Mouse (Mus musculus): ENCODE results near the gene Hoxa3.

DNA sequence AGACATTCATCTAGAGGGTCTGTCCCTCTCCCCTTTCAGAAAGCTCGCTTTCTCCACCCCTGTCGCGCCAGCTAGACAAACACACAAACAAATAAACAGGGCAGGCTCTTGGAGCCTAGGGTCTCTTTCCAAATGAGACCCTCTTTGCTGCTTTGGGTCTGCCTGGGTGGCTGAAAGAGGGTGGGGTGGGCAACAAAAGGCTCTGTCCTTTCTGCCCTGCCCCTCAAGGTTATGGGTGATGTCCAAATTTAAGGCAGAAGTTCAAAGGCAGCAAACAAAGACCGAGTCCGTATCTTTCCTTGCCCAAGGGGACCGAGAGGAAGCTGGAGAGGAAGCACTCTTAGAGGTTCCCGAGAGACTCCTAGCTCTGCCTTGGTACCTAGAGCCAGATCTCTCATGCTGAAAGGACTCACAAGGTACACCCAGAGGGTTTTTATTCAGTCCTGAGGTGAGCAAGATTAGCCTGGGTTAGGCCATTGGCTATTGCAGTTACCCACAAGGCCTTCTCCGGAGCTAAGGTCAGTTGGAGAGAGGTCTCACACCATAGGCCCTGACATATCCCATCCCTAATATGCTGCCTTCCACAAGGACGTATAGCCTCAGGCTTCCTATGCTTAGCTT, 28.0 kb upstream of the Hoxa3 start:
- TF ChIP-seq EP300 (IDR thresholded peaks at IDR 0.05; ENCODE audit: insufficient read depth, low read depth, low read length) (no peak), POLR2A (IDR thresholded peaks at IDR 0.05; ENCODE audit: insufficient read depth, low read depth, low read length) (no peak), CTCF (IDR thresholded peaks at IDR 0.05) (no peak)

All from heart, adult 2 months (tissue).